Mouse (Mus musculus) megakaryocyte, adult 5-6 weeks (primary cell): ENCODE measurements around the gene Gm20662. TPM values are rescaled to one million over a fixed set of nuclear protein-coding genes. Genes with fewer than 3 reads are reported as not detected.

Source experiments
- ATAC-seq: 2 replicates; pipeline ENCODE4 v1.8.0; 2016; ENCODE audit warnings: mild to moderate bottlenecking, inconsistent platforms; ENCODE audit not compliant: poor library complexity, severe bottlenecking
- total RNA-seq, 2 experiments: library from RNA; stranded (forward) in 1 of 2; stranded (reverse) in 1 of 2; fragments of 153-499, 151-499 nt in 1 of 2; fragments of 221-1000, 200-1000 nt in 1 of 2; gene quantifications; 2 replicates each; pipeline versions ENCODE4 v1.2.3 to v1.2.4; 2015 to 2017

The Gm20662 gene
- total RNA-seq, 2 experiments from 2014 or later: not detected

DNA sequence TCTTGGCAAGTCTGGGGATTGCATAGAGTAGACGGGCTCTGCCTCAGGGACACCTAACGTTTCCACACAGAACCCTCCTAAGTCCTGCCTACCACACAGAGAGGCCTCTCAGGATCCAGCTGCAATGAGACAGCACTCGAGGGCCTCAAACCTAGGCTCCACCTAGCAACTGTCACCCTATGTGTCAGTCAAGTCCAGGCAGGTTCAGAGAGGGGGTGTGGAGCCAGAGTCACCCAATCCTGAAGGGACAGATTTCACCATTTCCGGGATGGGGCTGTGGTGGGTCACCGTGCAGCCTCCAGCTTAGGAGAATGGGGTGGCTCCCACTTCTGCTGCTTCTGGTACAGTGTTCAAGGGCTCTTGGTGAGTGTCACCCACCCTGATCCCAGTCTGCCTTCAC, 84.0 kb downstream of the Gm20662 start, which contains the start of gene Mst1:
Mst1 (plus strand) TSS at position 269 of the 400 bp plus-strand sequence.
- no peak for ATAC-seq

GRCm38 (mm10) chr9:108082549-108082948, 86.4 kb downstream of the Gm20662 start:
- no peak for ATAC-seq

DNA sequence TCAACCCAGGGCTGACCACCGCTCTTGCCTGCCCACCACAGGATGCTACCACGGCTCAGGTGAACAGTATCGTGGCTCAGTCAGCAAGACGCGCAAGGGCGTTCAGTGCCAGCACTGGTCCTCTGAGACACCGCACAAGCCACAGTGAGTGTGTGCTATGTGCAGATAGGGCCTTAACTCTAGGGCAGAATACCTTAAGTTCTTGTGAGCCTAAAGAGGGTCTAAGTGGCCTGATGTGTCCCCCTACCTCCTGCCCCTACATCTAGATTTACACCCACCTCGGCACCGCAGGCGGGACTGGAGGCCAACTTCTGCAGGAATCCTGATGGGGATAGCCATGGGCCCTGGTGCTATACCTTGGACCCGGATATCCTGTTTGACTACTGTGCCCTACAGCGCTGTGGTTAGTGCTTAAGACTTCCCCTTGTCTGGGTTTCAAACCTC, 86.9 kb downstream of the Gm20662 start, which contains the start of gene Rnf123:
Rnf123 (minus strand) TSS at position 359 of the 444 bp plus-strand sequence.
- peak; percentile 40 for ATAC-seq

DNA sequence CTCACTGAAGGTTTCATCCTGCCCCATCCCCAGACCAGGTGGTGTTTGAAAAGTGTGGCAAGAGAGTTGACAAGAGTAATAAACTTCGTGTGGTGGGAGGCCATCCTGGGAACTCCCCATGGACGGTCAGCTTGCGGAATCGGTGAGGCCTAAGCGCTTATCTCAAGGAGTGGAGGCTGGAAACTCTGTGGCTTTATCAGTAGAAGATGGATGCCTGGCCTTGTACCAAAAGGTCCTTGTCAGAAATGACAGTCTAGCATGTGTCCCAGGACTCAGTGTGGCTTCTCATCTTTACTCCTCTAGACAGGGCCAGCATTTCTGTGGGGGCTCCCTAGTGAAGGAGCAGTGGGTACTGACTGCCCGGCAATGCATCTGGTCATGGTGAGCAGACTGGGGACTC, 87.4 kb downstream of the Gm20662 start:
- ATAC-seq: no peak

- ATAC-seq: no peak
These were observed 89.1 kb downstream of the Gm20662 start for GRCm38 (mm10) chr9:108085261-108085660.

DNA sequence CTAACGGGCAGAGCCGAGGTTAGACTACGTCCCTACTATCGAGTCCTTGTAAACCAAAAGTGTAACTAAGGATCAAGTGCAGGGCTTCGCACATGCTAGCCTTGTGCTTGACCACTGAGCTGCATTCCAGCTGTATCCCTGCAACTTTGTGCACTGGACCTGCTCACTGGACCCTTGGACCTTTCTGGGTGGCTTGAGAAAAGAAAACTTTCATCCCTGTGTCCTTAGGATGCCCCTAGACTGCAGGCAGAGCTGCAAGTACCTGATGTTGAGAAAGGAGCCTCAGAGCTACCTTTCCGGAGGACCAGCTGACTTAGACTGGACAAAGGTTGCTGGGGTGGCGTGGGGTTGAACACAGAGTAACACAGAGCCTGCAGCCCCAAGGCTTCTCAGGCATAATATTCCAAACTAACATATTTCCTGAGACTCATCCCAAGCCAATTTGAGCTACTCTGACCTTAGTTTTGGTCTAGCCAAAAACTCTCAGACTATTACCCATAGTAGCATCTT, 94.5 kb downstream of the Gm20662 start:
- no peak for ATAC-seq

- ATAC-seq: no peak
These were observed 97.4 kb downstream of the Gm20662 start for GRCm38 (mm10) chr9:108093586-108093985.

GRCm38 (mm10) chr9:108094184-108094941, 98.2 kb downstream of the Gm20662 start, which contains the start of gene Apeh:
Gene Apeh, minus strand, starts transcription at chr9:108094606.
- ATAC-seq: peak; percentile 93

Other genes with a start within 250 kb of the Gm20662 start
- gene Rbm5, start 225.4 kb upstream of the Gm20662 start, total RNA-seq (2015): 145 and 161 TPM in 2 replicates
- 208 and 249 TPM in 2 replicates for gene Rbm5, start 225.4 kb upstream of the Gm20662 start, total RNA-seq (2017)
- 42.2 and 55.9 TPM in 2 replicates for gene Rbm6, start 123.1 kb upstream of the Gm20662 start, total RNA-seq (2015)
- gene Rbm6, start 123.1 kb upstream of the Gm20662 start, total RNA-seq (2017): 117 and 119 TPM in 2 replicates
- gene Mon1a, start 108.2 kb upstream of the Gm20662 start, total RNA-seq (2015): 6.2 and 7.6 TPM in 2 replicates
- 16.6 and 17.7 TPM in 2 replicates for gene Mon1a, start 108.2 kb upstream of the Gm20662 start, total RNA-seq (2017)
- gene Mst1r, start 89.5 kb upstream of the Gm20662 start, total RNA-seq (2015): 0.52 and 0.94 TPM in 2 replicates
- 2.2 and 2.3 TPM in 2 replicates for gene Mst1r, start 89.5 kb upstream of the Gm20662 start, total RNA-seq (2017)
- not detected in 2 replicates for gene Actl11, start 67.9 kb upstream of the Gm20662 start, total RNA-seq (2015)
- not detected in 2 replicates for gene Actl11, start 67.9 kb upstream of the Gm20662 start, total RNA-seq (2017)
- not detected in 2 replicates for gene Camkv, start 60.7 kb upstream of the Gm20662 start, total RNA-seq (2015)
- 0.04 TPM in 1 of 2 replicates, not detected in the other for gene Camkv, start 60.7 kb upstream of the Gm20662 start, total RNA-seq (2017)
- gene Traip, start 46.2 kb upstream of the Gm20662 start, total RNA-seq (2015): 4.9 and 9.4 TPM in 2 replicates
- gene Traip, start 46.2 kb upstream of the Gm20662 start, total RNA-seq (2017): 12.0 and 15.8 TPM in 2 replicates
- 37.5 and 44.3 TPM in 2 replicates for gene Uba7, start 20.8 kb upstream of the Gm20662 start, total RNA-seq (2015)
- 35.6 and 43.2 TPM in 2 replicates for gene Uba7, start 20.8 kb upstream of the Gm20662 start, total RNA-seq (2017)
- gene Gm20661, start 13.3 kb upstream of the Gm20662 start, total RNA-seq (2015): 0.18 TPM in 1 of 2 replicates, not detected in the other
- gene Gm20661, start 13.3 kb upstream of the Gm20662 start, total RNA-seq (2017): not detected in 2 replicates
- 1.8 and 4.7 TPM in 2 replicates for gene Inka1, start 10.5 kb upstream of the Gm20662 start, total RNA-seq (2015)
- gene Inka1, start 10.5 kb upstream of the Gm20662 start, total RNA-seq (2017): 2.6 and 3.2 TPM in 2 replicates
- gene Cdhr4, start 3.9 kb upstream of the Gm20662 start, total RNA-seq (2015): 0.33 TPM in 1 of 2 replicates, not detected in the other
- gene Cdhr4, start 3.9 kb upstream of the Gm20662 start, total RNA-seq (2017): 0.51 and 1.7 TPM in 2 replicates
- 20.1 and 24.6 TPM in 2 replicates for gene Ip6k1, start 6.2 kb downstream of the Gm20662 start, total RNA-seq (2015)
- 35.2 and 109 TPM in 2 replicates for gene Ip6k1, start 6.2 kb downstream of the Gm20662 start, total RNA-seq (2017)
- 6.4 and 6.9 TPM in 2 replicates for gene Gmppb, start 52.9 kb downstream of the Gm20662 start, total RNA-seq (2015)
- gene Gmppb, start 52.9 kb downstream of the Gm20662 start, total RNA-seq (2017): 14.0 and 19.1 TPM in 2 replicates
- gene Amigo3, start 56.8 kb downstream of the Gm20662 start, total RNA-seq (2015): 1.2 and 1.5 TPM in 2 replicates
- gene Amigo3, start 56.8 kb downstream of the Gm20662 start, total RNA-seq (2017): 2.0 and 2.6 TPM in 2 replicates
- gene Mst1, start 84.1 kb downstream of the Gm20662 start, total RNA-seq (2015): 0.69 TPM in 1 of 2 replicates, not detected in the other
- gene Mst1, start 84.1 kb downstream of the Gm20662 start, total RNA-seq (2017): not detected in 2 replicates
- 27.8 and 30.7 TPM in 2 replicates for gene Rnf123, start 87.0 kb downstream of the Gm20662 start, total RNA-seq (2015)
- 20.9 and 21.1 TPM in 2 replicates for gene Rnf123, start 87.0 kb downstream of the Gm20662 start, total RNA-seq (2017)
- 37.9 and 41.0 TPM in 2 replicates for gene Apeh, start 98.3 kb downstream of the Gm20662 start, total RNA-seq (2015)
- gene Apeh, start 98.3 kb downstream of the Gm20662 start, total RNA-seq (2017): 56.9 and 61.8 TPM in 2 replicates
- 0.91 and 1.5 TPM in 2 replicates for gene Bsn, start 194.0 kb downstream of the Gm20662 start, total RNA-seq (2015)
- gene Bsn, start 194.0 kb downstream of the Gm20662 start, total RNA-seq (2017): 0.37 and 0.62 TPM in 2 replicates